In genomic region chr14:48073247-48074161, GRCm38 (mm10) we compare ENCODE assay signal across 8 mouse cellular contexts. TPM values are rescaled to one million over a fixed set of nuclear protein-coding genes. Genes with fewer than 3 reads are reported as not detected.
DNase-seq lines count a peak whose midpoint lies in the region; ATAC-seq and TF ChIP-seq lines count a peak whose summit lies in the region.

No protein-coding gene starts in this region.

- H3K9ac ChIP-seq in midbrain, postnatal 0 days (replicated peaks; ENCODE audit: low read length, poor library complexity, severe bottlenecking): no peak overlapping the region
- no peak overlapping the region for H3K9ac ChIP-seq in kidney, embryonic 14.5 days (ENCODE audit: low read depth, low read length)

- TF ChIP-seq CTCF in midbrain, postnatal 0 days (IDR thresholded peaks at IDR 0.05): no peak

- intact Hi-C loops in heart, postnatal 25 days (cut with DNase I): no loop called here

- H3K4me3 ChIP-seq in limb, embryonic 10.5 days: no peak overlapping the region
- no peak overlapping the region for H3K4me3 ChIP-seq in midbrain, postnatal 0 days (ENCODE audit: low read depth, low read length)
- no peak overlapping the region for H3K4me3 ChIP-seq in kidney, embryonic 14.5 days (ENCODE audit: low read length)

- peak; percentile 99 for ATAC-seq in frontal cortex, adult (ENCODE audit: low TSS enrichment)
- peak; percentile 60; the same call in 1 of the 2 replicates for ATAC-seq in midbrain, postnatal 0 days (ENCODE audit: low FRiP score)
- no peak for ATAC-seq in kidney, embryonic 14.5 days (ENCODE audit: low FRiP score, low TSS enrichment)

- DNase-seq in layer of hippocampus, adult 11-12 months (ENCODE audit: low spot score): peak; percentile 69
- no peak for DNase-seq in layer of hippocampus, adult 9-10 months (ENCODE audit: low spot score)
- peak; percentile 50 for DNase-seq in heart, postnatal 25 days (ENCODE audit: low spot score)
- peak; percentile 41 for DNase-seq in limb, embryonic 10.5 days (ENCODE audit: low spot score)
- DNase-seq in midbrain, postnatal 0 days (ENCODE audit: low spot score): peak; percentile 54
- DNase-seq in spleen, adult 12 weeks (ENCODE audit: low spot score): no peak

- no peak overlapping the region for H3K4me2 ChIP-seq in midbrain, postnatal 0 days (ENCODE audit: low read depth, low read length, poor library complexity, severe bottlenecking)
- no peak overlapping the region for H3K4me2 ChIP-seq in kidney, embryonic 14.5 days (replicated peaks; ENCODE audit: low read depth, low read length)

- H3K27me3 ChIP-seq in limb, embryonic 10.5 days (ENCODE audit: low read depth, poor library complexity, severe bottlenecking): no peaks in the 10 kb centered on the region
- H3K27me3 ChIP-seq in midbrain, postnatal 0 days (ENCODE audit: insufficient read depth, low read length): no peaks in the 10 kb centered on the region
- H3K27me3 ChIP-seq in kidney, embryonic 14.5 days (ENCODE audit: control insufficient read depth, insufficient read depth, low read length): no peaks in the 10 kb centered on the region

- no peaks in the 10 kb centered on the region for H3K36me3 ChIP-seq in limb, embryonic 10.5 days
- H3K36me3 ChIP-seq in midbrain, postnatal 0 days (ENCODE audit: insufficient read depth, low read length): no peaks in the 10 kb centered on the region
- no peaks in the 10 kb centered on the region for H3K36me3 ChIP-seq in kidney, embryonic 14.5 days (ENCODE audit: control insufficient read depth, insufficient read depth, low read length)

- no peaks in the 10 kb centered on the region for H3K9me3 ChIP-seq in limb, embryonic 10.5 days (replicated peaks)
- no peaks in the 10 kb centered on the region for H3K9me3 ChIP-seq in midbrain, postnatal 0 days (ENCODE audit: low read length)
- no peaks in the 10 kb centered on the region for H3K9me3 ChIP-seq in kidney, embryonic 14.5 days (ENCODE audit: control insufficient read depth, low read length)

- H3K27ac ChIP-seq in limb, embryonic 10.5 days: no peak overlapping the region; the same call in 1 of the 2 replicates
- no peak overlapping the region for H3K27ac ChIP-seq in midbrain, postnatal 0 days (ENCODE audit: low read depth, low read length)
- no peak overlapping the region for H3K27ac ChIP-seq in kidney, embryonic 14.5 days (ENCODE audit: low read depth, low read length)

- WGBS in limb, embryonic 10.5 days: 64% methylated on average over 24 of the region's 24 CpGs
- WGBS in midbrain, postnatal 0 days: 33% methylated on average over 24 of the region's 24 CpGs
- 63% methylated on average over 24 of the region's 24 CpGs for WGBS in kidney, embryonic 14.5 days

- H3K4me1 ChIP-seq in limb, embryonic 10.5 days: peaks cover 9% of the 10 kb centered on the region
- peaks cover 4% of the 10 kb centered on the region; the same call in 1 of the 2 replicates for H3K4me1 ChIP-seq in midbrain, postnatal 0 days (ENCODE audit: insufficient read depth, low read length)
- no peaks in the 10 kb centered on the region for H3K4me1 ChIP-seq in kidney, embryonic 14.5 days (ENCODE audit: control insufficient read depth, insufficient read depth, low read length)

RNA-seq across cellular contexts. Expression of gene Peli2, which starts 47.1 kb away (rescaled TPM):
- total RNA-seq in heart, postnatal 25 days (2021): 10 to 100 TPM; 13.5 to 13.9 TPM
- 5.4 and 7.3 TPM in 2 replicates for polyA plus RNA-seq in limb, embryonic 10.5 days (2016; fragmentation: Nextera tagmentation; extraction: Ambion mirVana)
- total RNA-seq in midbrain, postnatal 0 days (2014; rRNA removed): 11.5 and 22.3 TPM in 2 replicates
- polyA plus RNA-seq in midbrain, postnatal 0 days (2015; fragmentation: Nextera tagmentation; extraction: Ambion mirVana): 5.6 and 6.5 TPM in 2 replicates
- 6.1 and 10.8 TPM in 2 replicates for polyA plus RNA-seq in kidney, embryonic 14.5 days (2014; fragmentation: Nextera tagmentation; extraction: Ambion mirVana)

Comparison
In these comparisons a context has a peak if more than half of its experiments do, and no peak if none do; other contexts are left out.
1. DNase-seq: peak in layer of hippocampus, adult 11-12 months (single experiment), heart, postnatal 25 days (single experiment), limb, embryonic 10.5 days (single experiment) and midbrain, postnatal 0 days (single experiment); none in layer of hippocampus, adult 9-10 months (single experiment) and spleen, adult 12 weeks (single experiment).